Mouse (Mus musculus) subcutaneous adipose tissue, adult 2 months (tissue): Measurements from ENCODE around the gene Olfr543. TPM values are rescaled to one million over a fixed set of nuclear protein-coding genes. Genes with fewer than 3 reads are reported as not detected.

ENCODE experiments used
- polyA plus RNA-seq: library from polyadenylated mRNA; depleted of rRNA; stranded (reverse); fragments of >200 nt; gene quantifications from 2 replicates; pipeline ENCODE4 v1.2.3, GENCODE M21; 2012; ENCODE audit warnings: low replicate concordance; rRNA removed

The Olfr543 gene
- not detected in 2 replicates for polyA plus RNA-seq

DNA sequence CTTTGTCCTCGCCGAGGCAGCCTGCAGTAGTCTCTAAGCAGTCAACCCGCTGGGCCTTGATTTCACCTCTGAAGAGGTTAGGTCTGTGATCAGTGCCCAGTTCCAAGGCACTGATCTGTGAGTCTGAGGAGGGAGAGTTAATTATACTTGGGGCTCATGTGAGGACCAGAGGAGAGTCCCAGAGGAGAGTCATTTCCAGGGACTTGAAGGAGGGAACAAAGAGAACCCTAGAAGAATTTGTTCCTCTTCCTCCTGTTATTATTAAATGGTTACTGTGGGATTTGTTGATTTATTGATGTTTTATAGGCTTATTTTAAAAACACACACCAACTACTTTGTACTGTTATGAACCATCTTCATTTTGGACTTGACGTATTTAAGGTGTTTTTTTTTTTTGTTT, at the start of gene Olfr543:
Olfr543 (minus strand) TSS at position 101 of the 400 bp plus-strand sequence.

DNA sequence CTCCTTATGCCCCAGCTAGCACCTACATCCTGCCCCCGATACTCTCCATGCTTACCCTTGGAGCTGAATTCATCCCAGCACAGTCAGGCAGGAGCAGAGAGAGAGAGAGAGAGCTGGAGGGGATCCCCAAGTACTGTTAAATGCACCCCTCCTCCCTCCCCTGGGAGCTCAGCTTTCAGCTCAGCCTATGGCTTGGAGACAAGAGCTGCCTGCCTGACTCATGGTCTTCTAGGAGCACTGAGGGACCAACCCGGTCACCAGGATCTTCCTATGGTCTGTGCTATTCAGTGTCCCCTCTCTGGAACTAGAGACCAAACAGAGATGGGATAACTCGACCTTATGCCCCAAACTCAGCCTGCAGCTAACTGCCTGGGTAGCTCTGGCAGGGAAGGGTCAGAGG, 18.0 kb upstream of the Olfr543 start, which contains the start of gene Olfr545:
Olfr545 (minus strand) TSS at position 101 of the 400 bp plus-strand sequence.

DNA sequence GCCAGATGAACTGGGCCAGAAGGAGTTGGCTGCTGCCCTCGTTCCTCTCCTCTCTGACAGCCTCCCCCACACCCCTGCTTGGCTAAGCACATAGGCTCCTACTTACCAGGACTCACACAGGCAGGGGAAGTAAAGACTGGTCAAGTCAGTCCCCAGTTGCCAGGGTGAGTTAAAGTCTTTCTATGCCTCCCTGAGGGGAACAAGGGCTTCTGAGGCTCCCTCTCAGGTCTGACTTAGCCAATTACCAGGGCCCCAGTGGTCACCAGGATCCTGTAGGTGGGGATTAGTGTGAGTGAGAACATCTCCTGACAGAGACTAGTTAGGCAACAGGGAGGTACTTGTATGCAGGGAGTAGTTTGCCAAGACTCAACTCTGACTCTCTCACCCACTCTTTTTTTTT, 6.7 kb upstream of the Olfr543 start, which contains the start of gene Olfr544:
Olfr544 (minus strand) TSS at position 153 of the 400 bp plus-strand sequence.

DNA sequence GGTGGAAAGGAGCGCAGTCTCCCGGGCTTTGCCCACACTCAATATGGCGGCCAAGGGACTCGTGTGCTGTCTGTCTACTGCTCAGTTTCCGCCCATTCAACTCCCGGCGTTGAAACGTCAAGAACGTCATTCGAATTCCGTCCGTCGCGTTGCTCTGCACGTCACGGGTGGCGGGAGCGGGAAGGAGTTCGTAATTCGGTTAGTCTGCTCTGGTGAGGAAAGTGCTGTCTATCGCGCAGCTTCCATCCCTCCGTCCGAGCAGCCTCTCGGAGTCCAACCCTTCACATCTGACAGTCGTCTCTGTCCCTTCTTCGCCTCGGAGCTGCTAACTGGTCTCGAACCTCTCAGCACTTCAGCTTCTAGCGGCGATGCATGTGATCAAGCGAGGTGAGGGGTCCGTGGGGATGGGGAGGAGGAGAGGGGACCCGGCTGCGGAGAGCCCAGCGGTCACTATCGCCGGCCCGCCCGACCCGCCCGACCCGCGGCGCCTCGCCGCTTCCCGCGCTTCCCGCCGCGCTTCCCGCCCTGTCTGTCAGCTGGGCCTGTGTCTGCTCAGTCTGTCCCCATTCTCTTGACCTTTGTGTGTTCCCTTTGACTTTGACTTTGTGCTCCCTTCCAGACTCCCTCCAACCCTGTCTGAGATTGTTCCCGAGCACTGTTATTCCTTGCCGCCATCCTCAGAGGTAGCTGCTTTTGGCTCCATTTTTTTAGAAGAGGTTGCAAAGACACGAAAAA, 39.7 kb downstream of the Olfr543 start, which contains the start of gene Rrm1:
Rrm1 (plus strand) TSS at position 39 of the 735 bp plus-strand sequence.

Other genes with a start within 250 kb of the Olfr543 start
- 80.6 and 108 TPM in 2 replicates for gene Rhog, start 225.6 kb downstream of the Olfr543 start, polyA plus RNA-seq
- 62.2 and 89.1 TPM in 2 replicates for gene Stim1, start 213.9 kb downstream of the Olfr543 start, polyA plus RNA-seq
- 5.9 and 22.5 TPM in 2 replicates for gene Rrm1, start 40.0 kb downstream of the Olfr543 start, polyA plus RNA-seq
- gene Olfr544, start 6.6 kb upstream of the Olfr543 start, polyA plus RNA-seq: not detected in 2 replicates
- gene Olfr545, start 17.9 kb upstream of the Olfr543 start, polyA plus RNA-seq: not detected in 2 replicates
- not detected in 2 replicates for gene Olfr547, start 53.1 kb upstream of the Olfr543 start, polyA plus RNA-seq
- gene Olfr548-ps1, start 59.2 kb upstream of the Olfr543 start, polyA plus RNA-seq: not detected in 2 replicates
- not detected in 2 replicates for gene Olfr549, start 68.2 kb upstream of the Olfr543 start, polyA plus RNA-seq
- 7.0 and 10.4 TPM in 2 replicates for gene Trim21, start 83.8 kb upstream of the Olfr543 start, polyA plus RNA-seq
- gene Olfr550, start 89.8 kb upstream of the Olfr543 start, polyA plus RNA-seq: not detected in 2 replicates
- not detected in 2 replicates for gene Olfr551, start 110.2 kb upstream of the Olfr543 start, polyA plus RNA-seq
- not detected in 2 replicates for gene Olfr552, start 116.1 kb upstream of the Olfr543 start, polyA plus RNA-seq
- gene Olfr553, start 136.5 kb upstream of the Olfr543 start, polyA plus RNA-seq: not detected in 2 replicates
- gene Olfr554, start 156.8 kb upstream of the Olfr543 start, polyA plus RNA-seq: not detected in 2 replicates
- not detected in 2 replicates for gene Olfr555, start 177.1 kb upstream of the Olfr543 start, polyA plus RNA-seq
- not detected in 2 replicates for gene Olfr556, start 183.2 kb upstream of the Olfr543 start, polyA plus RNA-seq
- 41.4 and 44.2 TPM in 2 replicates for gene Trim68, start 205.6 kb upstream of the Olfr543 start, polyA plus RNA-seq
- not detected in 2 replicates for gene Olfr557, start 214.2 kb upstream of the Olfr543 start, polyA plus RNA-seq
- 9.2 and 10.1 TPM in 2 replicates for gene Olfr558, start 220.5 kb upstream of the Olfr543 start, polyA plus RNA-seq
- gene Olfr33, start 237.4 kb upstream of the Olfr543 start, polyA plus RNA-seq: not detected in 2 replicates
- not detected in 2 replicates for gene Olfr559, start 245.8 kb upstream of the Olfr543 start, polyA plus RNA-seq